Mouse (Mus musculus) splenic B cell, adult 2 months (primary cell): Measurements from ENCODE around the gene Pts.

Experiments used
- DNase-seq: peaks from one replicate; pipeline ENCODE4 v3.0.0-alpha.2; 2011; ENCODE audit warnings: low read depth, low spot score
- H3K27me3 ChIP-seq: 2 replicates; pipeline ENCODE4 v1.6.1; 2012; ENCODE audit warnings: mild to moderate bottlenecking, low read length, moderate library complexity, mixed read lengths; ENCODE audit not compliant: control insufficient read depth, poor library complexity, insufficient read depth, severe bottlenecking
- H3K36me3 ChIP-seq: 2 replicates; pipeline ENCODE4 v1.6.1; 2012; ENCODE audit warnings: mild to moderate bottlenecking, low read length, moderate library complexity, mixed read lengths; ENCODE audit not compliant: control insufficient read depth, poor library complexity, insufficient read depth, severe bottlenecking

Pts gene

DNA sequence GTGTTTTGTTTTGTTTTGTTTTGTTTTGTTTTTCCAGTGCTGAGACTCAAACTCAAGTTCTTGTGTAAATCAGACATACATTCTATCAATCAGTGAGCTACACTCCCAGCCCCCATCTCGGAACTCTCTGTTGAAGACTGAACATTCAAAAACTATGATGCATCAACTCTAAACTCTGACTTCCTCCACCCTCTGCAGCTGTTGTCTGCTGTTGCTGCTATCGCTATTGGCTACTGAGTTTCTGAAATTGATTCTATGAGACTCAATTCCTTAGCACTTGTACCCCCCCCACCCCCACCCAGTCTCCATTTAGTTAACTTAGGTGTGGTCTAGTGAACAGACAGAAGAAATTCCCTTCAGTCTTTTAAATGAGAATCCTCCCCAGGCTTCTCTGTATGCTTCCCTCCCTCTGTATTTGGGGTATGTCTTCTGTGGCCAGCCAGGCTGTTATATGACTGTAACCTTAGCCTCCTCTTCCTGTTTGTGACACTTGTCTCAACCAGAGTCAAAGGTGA, 36.9 kb downstream of the Pts start:
- Histone ChIP-seq H3K36me3 (no peaks in the 10 kb centered on the region), H3K27me3 (no peaks in the 10 kb centered on the region; the same call in 1 of the 2 replicates)
- no peak for DNase-seq

DNA sequence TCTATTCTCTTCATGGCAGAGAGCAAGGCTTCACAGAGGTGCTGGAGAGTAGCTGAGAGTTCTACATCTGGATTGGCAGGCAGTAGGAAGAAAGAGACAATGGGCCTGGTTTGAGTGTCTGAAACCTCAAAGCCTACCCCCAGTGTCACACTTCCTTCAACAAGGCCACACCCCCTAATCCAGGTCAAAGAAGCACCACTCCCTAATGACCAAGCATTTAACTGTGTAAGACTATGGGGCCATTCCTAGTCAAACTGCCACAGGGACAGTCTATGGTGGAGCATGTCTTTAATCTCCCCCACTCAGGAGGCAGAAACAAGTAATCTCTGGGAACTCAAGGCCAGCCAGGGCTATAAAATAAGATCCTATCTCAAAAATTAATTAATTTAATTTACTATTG, 37.7 kb downstream of the Pts start:
- Histone ChIP-seq H3K27me3 (no peaks in the 10 kb centered on the region; the same call in 1 of the 2 replicates), H3K36me3 (no peaks in the 10 kb centered on the region)
- no peak for DNase-seq

DNA sequence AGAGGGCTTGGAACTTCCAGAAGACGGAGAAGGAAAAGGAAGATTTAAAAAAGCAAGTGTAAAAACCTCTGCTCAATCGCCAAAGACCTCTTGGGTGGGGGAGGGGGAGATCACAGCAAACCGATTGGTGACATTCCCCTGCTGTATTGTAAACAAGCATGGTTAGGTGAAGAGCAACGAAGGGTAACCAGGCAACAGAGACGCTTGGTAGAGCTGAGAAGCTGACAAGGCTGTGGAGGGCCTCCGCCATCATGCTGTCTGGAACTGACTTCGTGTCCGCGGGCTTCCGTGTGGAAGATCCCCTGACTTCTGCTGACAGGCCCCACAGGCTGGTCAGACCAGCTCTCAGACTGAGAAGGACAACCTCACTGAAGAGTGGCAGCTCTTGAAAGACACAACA, 43.0 kb downstream of the Pts start:
- Histone ChIP-seq H3K36me3 (no peaks in the 10 kb centered on the region), H3K27me3 (no peaks in the 10 kb centered on the region)
- no peak for DNase-seq

GRCm38 (mm10) chr9:50482743-50483142, 45.8 kb downstream of the Pts start:
- DNase-seq = no peak
- Histone ChIP-seq H3K27me3 (no peaks in the 10 kb centered on the region), H3K36me3 (no peaks in the 10 kb centered on the region)

- H3K36me3 ChIP-seq = no peaks in the 10 kb centered on the region
- no peak for DNase-seq
Observed at GRCm38 (mm10) chr9:50479476-50479875, 49.0 kb downstream of the Pts start.

GRCm38 (mm10) chr9:50478826-50479225, 49.7 kb downstream of the Pts start:
- DNase-seq = no peak
- no peaks in the 10 kb centered on the region for H3K36me3 ChIP-seq
- H3K27me3 ChIP-seq = no peaks in the 10 kb centered on the region

More at GRCm38 (mm10) chr9:50479476-50479875, 49.0 kb downstream of the Pts start:
- H3K27me3 ChIP-seq = no peaks in the 10 kb centered on the region

DNA sequence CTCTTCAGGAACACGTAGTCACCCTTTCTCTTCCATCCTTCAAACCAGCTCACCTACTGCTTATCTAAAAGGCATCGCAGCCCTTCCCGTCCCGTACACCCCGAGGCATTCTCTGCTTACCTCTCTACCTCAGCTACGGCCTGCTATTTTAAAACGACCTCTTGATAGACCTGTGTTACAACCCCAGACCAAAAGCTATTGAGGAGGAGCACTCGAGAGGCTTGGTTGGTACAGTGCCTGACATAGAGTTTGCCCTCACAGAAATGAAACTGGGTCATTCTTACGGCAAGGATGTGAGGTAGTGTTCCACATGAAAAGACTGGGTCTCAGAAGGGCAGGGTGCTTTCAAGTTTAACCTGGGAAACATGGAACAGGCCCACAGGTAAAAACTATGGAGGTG, 51.3 kb downstream of the Pts start:
- no peaks in the 10 kb centered on the region for H3K27me3 ChIP-seq
- H3K36me3 ChIP-seq = no peaks in the 10 kb centered on the region
- DNase-seq = no peak

GRCm38 (mm10) chr9:50476651-50477050, 51.9 kb downstream of the Pts start:
- H3K27me3 ChIP-seq = no peaks in the 10 kb centered on the region
- no peaks in the 10 kb centered on the region for H3K36me3 ChIP-seq
- no peak for DNase-seq

DNA sequence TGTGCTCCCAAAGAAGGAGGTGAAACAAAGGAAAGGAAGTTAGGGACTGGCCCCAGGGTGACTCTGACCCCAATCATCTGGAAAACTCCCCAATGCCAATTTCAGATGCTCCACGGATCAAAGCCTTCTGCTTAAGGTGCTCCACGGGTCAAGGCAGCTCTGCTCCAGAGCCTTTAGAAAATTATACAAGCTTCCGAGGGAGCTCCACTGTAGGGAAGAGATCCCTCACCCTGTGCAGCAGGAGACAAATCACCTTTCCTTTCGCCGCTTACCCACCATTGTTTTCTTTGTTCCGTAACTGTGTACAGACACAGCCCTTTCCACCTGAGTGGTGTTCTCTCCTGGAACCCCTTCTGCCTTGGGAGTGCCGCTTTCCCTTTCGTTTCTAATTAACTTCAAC, 52.8 kb downstream of the Pts start:
- H3K36me3 ChIP-seq = no peaks in the 10 kb centered on the region
- H3K27me3 ChIP-seq = no peaks in the 10 kb centered on the region
- no peak for DNase-seq

GRCm38 (mm10) chr9:50475318-50475717, 53.2 kb downstream of the Pts start:
- no peak for DNase-seq
- H3K27me3 ChIP-seq = no peaks in the 10 kb centered on the region

More at GRCm38 (mm10) chr9:50475318-50475717, 53.2 kb downstream of the Pts start:
- no peaks in the 10 kb centered on the region for H3K36me3 ChIP-seq
